Mouse (Mus musculus) urinary bladder, postnatal 4 days (tissue): Measurements from ENCODE around the gene Gper1.
"Not testable (repeated sequence)": the region's sequence is repeated elsewhere in the genome, so short reads cannot be mapped to it uniquely, and the experiment has no call there.

Source experiments
- DNase-seq, 2 experiments: peaks; one replicate each; pipeline ENCODE4 v3.0.0; 2021 to 2022; ENCODE audit warnings: low spot score in 2 of 2

Gper1 gene

DNA sequence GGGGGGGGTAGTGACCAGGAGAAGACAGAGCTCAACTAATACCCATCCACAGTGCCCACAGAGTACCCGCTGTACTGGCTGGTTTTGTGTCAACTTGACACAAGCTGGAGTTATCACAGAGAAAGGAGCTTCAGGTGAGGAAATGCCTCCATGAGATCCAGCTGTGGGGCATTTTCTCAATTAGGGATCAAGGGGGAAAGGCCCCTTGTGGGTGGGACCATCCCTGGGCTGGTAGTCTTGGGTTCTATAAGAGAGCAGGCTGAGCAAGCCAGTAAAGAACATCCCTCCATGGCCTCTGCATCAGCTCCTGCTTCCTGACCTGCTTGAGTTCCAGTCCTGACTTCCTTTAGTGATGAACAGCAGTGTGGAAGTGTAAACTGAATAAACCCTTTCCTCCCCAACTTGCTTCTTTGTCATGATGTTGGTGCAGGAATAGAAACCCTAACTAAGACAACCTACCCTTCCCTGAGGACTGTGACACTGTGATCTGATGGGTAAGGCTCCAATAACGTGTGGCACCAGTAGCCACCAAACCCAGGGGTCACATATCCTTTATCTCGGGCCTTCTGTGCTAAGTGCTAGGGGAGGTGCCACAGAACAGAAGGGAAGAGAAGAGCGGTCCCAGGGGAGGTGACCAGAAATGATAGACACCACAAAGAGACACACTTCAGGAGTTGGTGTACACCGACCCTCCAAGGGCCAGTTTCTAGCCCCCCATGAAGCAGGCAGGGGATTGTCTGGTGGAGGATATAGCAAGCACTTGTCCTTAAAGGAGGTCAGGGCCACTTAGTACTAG is 32.4 kb upstream of the Gper1 start:
- DNase-seq: not testable (repeated sequence)

DNA sequence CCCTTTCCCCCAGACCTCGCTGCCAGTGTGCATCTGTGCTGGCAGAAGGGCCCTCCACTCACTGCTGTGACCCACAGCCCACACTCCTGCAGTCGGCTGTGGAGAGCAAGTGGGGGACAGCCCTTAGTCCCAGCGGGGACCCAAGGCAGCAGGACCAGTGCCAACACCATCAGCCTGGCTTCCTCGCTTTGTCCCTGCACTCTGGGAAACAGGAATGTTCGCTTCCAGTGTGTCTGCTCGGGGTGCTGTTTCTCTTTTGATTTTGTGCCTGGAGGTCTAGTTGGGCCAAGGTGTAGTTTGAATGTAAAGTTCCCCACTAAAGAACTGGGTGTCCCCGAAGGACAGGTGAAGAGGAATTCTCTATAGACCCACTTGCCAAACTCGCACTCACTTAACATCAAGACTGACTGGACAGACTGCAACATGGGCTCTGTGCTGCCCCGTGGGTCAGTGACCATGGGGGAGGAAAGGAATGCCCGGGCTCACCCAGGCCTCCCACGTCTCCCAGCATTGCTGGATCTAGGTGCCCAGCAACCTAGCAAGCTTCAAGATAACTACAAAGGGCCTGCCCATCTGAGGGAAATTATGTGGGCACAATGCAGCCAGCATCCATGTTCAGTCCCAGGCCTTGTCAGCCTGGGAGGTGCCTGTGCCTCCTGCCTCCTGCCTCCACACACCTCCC is 31.5 kb upstream of the Gper1 start:
- no peak for DNase-seq

DNA sequence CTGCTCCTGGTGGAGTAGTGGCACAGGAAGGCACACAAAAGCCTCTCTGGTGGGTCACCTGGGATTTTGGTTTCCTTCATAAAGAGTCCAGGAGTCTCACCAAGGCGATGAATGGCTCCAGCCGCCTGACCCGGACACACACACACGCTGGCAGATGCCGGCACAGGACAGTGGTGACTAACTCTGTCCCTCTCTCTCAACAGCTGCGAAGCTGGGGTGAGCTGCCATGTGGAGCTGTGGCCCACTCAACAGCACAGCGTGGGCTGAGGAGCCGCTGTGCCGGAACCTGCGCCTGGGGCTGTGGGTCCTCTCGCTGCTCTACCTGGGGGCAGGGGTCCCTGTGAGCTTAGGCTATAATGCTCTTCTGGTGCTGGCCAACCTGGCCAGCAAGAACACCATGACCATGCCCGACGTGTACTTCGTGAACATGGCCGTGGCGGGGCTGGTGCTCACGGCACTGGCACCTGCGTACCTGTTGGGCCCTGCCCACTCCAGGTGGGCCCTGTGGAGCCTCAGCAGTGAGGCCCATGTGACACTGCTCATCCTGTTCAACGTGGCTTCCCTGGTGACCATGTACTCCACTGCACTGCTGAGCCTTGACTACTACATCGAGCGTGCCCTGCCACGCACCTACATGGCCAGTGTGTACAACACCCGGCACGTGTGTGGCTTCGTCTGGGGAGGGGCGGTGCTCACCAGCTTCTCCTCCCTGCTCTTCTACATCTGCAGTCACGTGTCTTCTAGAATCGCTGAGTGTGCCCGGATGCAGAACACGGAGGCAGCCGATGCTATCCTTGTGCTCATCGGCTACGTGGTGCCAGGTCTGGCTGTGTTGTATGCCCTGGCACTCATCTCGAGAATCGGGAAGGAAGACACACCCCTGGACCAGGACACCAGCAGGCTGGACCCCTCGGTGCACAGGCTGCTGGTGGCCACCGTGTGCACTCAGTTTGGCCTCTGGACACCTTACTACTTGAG is 30.4 kb upstream of the Gper1 start:
- no peak for DNase-seq

DNA sequence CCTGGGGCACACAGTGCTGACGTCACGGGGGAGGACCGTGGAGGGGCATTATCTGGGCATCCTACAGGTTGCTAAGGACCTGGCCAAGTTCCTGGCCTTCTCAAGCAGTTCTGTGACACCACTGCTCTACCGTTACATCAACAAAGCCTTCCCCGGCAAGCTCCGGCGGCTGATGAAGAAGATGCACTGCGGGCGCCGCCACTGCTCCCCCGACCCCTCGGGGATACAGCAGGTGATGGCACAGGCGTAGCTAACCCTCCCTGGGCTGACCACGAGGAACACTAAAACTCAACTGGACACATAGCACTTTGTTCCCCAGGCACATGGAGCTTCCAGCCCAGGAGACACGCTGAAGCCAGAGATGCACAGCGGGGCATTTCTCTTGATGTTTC is 29.8 kb upstream of the Gper1 start:
- no peak for DNase-seq

DNA sequence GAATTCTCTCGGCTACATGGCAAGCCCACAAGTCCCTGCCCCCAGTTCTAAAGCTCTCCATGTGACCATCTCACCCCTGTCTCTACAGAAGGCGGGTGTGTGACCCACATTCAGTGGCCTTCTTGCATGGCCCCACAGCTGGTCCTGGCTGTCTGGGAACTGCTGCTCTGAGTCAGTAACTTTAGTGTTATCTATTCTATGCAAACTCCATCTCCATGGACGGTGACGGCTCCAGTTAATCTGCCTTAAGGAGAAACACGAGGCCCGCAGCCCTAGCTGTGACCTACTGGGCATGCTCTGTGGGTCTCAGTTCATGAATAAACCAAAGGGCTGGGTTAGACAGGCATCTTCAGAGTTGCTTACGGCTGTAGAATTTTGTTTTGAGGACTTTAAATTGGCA is 28.6 kb upstream of the Gper1 start:
- no peak for DNase-seq

DNA sequence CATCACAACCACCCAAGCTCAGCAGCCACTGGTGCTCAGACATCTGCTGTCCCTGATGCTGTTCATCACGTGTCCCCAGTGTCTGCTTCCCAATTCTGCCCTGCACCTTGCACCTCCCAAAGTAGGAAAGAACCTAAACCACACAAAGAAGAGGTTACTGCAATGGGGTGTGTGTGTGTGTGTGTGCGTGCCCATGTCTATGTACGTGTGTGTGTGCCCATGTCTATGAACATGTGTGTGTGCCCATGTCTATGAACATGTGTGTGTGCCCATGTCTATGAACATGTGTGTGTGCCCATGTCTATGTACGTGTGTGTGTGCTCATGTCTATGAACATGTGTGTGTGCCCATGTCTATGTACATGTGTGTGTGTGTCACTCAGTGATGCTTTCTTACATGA is 27.4 kb upstream of the Gper1 start:
- DNase-seq: no peak

DNA sequence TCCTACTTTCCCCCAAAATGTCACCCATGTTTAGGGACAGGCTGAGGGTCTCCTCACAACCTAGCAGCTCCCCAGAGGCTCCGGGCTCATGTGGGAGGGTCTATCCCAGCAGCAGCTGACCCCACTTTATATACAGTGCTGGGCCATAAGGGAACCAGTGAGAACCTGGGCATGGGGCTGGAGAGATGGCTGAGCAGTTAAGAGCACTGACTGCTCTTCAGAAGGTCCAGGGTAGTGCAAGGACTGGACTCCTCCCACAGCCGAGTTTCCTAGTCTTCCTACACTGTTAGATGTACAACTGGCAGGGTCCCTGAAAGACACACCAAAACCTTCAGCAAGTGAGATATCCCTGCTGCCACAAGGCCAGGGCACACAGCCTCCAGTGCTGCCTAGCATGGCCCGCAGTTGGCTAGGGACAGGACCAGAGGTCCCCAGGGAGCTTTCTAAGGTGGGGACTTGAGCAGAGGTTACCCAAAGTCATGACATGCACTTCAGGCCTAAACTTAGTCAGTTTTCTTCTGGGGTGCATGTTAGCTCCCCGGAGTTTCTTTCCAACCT is 25.5 kb upstream of the Gper1 start:
- DNase-seq: no peak

DNA sequence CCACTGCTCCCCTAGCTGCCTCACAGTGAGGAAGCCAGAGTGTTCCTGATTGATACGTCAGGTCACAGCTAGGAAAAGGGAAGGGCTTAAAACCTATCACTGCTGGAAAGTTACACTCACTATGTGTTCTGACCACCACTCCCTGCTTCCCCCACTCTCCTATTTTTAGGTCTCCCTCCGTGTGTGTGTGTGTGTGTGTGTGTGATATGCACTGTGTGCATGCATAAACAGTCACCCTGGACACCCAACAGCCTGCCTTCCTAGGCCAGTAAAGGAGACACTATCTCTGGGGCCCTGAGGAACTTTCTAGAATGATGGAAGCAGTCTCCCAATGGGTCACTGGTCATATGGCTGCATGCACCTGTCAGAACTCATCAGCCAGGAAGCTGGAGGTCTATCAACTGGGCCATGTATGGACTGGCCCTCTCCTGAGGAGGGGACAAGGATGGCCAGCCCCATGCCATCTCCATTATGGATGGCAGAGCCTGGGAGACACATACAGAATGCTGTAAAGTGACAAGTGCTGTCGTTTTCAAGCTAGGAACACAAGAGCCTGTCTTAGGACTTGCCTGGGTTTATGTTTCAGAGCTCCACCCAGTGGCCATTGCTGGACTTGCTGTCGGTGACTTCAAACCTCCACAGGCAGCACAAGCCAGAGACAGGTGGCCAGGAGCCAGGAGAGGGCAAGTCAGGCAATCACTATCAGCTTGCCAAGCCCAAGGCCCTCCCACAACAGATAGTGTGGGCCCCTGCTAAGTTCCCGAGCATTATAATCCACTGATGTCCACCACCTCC is 24.8 kb upstream of the Gper1 start:
- peak; percentile 85 to 92 for DNase-seq

DNA sequence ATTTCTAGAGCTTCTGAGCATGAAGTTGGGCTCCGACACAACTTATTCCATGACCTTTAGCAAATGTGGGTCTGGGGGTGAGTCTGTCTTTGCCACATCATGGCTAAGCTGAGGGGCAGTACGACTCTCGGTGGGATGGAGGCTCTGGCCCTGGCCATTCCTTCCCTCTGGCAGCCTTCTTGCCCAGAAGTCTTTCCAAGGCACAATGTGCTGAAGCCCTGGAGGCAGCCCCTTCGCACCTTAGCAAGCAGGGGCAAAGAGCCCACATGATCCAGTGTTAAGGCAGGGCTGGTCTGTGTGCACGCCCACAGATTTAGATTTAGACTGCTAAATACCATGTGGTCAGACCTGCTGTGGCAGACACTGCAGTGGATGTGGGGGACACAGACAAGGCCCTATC is 24.2 kb upstream of the Gper1 start:
- DNase-seq: no peak

DNA sequence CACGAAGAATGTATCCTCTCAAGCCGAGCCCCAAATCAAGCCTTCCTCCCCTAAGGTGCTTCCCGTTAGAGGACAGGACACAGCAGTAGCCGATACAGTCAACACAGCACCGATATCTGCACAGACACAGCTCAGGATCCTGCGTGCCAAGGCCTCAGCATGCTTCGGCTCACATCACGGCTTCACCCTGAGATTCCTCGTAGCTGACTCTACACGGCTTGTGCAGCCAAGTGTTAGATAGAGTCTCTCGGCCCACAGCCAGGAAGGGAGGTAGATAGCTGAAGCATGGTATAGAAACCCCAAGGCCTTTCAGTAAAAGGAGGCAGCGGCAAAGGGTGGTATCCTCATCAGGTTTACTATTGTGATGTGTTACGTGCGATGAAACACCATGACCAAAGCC is 23.0 kb upstream of the Gper1 start:
- no peak for DNase-seq

DNA sequence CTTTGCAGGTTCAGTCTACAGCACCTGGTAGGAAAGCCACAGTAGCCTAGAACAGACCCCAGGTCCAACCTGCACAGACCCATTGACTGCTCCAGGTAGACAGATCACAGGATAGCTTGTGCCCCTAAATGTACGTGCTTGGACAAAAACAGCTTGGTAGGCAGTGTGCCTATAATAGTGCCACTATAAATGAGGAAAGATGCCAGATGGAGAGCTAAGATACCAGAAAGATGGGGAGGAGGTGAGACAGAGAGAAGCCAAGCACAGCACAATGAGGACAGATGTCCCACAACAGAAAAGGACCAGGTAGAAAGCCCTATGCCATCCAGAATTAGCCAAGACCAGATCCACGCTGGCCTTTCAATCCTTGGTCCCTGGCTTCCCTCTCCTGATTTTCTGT is 20.8 kb upstream of the Gper1 start:
- DNase-seq: no peak

DNA sequence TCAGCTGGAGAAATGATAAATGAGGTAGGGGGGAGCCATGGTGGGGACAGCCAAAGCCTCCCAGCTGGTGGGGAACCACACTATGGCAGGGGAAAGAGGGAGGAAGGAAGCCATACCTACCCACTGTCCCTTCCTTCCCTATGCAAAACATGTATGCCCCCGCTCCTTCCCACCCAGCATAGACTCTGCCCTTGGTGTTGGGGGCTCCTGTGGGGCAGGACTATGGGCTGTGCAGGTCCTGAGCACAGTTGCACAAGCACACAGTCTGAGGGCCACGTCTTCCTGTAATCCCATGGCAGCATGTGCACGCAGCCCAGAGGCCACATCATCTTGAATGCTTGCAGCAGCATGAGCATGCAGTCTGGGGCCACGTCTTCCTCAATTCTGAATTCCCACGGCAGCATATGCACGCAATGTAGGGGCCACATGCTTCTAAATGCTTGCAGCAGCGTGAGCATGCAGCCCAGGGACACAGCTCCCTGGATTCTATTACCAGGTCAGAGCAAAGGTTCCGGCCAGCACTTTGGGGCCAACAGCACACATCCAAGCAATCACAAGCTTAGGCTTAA is 19.2 kb upstream of the Gper1 start:
- DNase-seq: no peak

DNA sequence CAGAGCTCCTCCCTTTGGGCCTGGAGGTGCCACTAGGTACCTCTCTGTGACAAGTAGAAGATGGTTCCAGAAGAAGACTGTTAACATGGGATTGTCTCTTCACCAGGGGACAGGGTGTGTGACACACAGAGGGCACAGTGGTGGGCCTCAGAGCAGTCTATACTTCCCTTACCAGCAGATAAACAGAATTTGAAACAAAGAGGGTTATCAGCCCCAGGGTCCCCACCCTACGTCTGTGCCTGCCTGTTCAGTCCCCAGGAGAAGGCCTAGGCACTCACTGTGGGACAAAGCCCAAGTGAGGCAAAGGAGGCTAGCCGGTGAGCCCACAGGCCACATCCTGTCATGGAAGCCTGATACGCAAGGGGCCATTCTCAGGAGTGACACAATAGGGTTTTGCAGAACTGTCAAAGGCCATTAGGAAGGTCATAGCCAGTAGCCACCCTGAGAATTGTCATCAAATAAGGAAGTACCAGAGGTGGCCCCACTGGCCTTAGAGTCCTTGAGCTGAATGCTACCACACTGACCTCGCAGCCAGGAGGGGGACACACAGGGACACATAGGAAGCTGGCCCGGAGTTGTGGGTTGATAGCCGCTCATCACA is 18.1 kb upstream of the Gper1 start, which contains the start of gene C130050O18Rik:
Gene C130050O18Rik, plus strand, starts transcription at position 480 of the 601 bp plus-strand sequence.
- DNase-seq: no peak

DNA sequence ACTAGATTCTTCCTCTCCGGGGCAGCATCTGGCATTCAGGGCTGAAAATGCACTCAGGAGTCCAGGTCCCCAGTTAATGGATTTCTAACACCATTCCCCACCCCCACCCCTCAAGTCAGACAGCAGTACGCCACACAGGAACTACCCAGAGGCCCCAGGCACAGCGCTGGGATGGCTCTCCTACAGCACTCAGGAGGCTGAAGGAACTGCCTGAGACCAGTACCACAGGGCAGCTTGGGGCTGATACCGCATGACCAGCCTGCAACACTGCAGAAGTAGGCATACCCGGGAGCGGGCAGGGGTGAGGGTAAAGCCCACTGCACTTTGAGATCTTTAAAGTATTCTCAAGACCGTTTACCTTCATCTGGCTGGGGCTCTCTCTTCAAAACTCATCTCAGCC is 17.5 kb upstream of the Gper1 start:
- DNase-seq: no peak

DNA sequence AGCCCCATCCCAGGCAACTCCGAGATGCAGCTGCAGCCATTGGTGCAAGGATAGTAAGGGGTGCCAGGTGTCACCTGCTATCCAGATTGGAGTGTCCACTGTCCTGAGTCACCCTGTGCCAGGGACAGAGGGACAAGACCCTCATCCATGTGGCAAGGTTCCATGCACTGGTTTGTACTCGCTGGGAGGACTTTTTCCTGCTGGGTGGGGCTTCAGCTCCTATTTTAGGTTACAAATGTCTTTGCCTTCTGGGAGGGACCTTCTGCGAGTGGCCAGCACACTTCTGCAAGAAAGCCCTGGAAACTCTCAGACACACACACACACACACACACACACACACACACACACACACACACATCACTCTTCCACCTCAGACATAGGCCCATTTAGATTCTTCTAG is 17.0 kb upstream of the Gper1 start:
- DNase-seq: no peak

DNA sequence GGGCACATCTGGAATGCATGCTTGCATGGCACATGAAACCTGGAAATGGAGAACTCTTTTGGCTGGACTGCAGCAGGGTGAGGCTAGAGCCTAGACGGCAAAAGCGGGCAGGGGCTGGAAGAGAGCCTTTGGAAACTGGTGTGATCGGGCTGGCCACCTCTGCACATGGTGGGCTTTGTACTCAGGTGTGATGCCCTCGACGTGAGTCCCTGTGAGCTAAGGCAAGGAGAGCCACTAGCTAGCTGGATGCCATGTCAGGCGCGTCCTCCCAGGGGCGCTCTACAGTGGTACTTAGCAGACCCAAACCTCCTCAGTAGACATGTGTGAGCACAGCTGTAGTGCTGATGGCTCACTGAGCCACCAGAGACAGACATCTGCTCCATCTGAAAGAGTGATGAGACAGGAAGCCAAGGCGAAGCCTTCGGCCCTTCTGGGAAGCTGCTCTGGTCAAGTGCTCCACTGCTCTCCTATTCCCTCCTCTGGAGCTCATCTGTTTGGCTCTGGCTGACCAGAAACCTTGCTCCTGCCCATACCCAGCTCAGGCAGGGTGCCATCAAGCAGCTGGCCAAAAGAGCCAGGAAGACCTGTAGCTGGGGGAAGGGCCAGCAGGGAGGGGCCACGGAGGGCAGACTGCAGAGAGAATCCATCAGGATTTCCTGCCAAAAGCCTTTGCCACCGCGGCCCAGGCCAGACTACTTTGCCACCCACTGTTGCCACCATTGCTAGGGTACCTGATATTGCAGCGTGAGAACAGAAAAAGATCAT is 15.6 kb upstream of the Gper1 start:
- DNase-seq: no peak

DNA sequence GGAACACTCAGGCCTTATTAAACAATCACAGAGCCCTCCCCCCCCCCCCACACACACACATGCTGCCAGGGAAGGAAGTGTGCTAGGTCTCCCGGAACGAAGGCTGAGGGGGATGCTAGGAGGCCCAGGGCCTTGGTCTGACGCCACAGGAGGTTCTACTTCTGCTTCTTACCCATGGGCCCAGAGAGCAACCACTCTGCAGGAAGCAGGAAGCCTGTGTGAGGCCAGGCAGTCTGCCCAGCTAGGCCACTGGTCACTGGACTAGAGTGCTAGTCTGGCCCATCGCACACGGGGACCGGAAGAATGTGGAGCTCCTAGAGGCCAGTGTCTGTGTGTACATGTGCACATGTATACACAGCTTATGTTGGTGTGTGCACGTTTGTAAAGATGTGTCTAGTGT is 14.4 kb upstream of the Gper1 start:
- DNase-seq: no peak

DNA sequence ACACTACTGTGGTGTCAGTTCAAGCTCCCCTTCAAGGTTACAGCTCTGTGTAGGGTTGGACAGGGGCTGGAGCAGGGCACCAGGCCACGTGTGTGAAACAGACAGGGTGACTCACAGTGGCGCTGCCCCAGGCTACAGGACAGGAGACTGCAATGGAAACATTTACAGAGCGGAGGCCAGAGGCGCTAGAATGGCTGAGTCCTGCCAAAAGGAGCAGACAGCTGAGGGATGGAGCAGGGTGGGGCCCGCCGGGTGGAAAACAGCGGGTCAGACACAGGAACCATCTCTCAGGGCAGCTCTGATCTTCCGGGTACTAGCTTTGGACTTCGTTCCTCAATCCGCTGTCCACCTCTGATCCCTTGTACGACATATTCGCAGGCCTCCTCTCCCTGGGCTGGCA is 13.5 kb upstream of the Gper1 start:
- peak; percentile 63 to 67 for DNase-seq

DNA sequence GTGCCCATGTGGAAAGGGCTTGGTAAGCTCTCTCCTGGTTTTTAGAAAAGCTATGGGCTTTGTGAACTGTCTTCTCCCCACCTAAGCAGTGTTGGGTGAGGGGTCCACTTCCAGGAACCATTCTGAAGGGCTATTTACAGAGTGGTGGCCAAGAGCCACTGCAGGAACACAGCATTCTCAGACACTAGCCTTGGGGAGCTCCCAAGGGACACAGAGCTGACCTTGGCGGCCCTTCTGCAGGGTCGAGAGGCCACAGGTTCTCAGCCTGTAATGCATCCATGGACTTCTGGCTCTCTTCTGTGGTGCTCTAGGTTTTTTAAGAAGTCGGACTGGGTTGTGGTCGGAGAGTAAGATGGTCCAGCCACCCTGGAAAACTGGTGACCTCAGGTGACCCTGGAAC is 12.9 kb upstream of the Gper1 start:
- peak in 1 of 2 experiments; percentile 38 for DNase-seq

DNA sequence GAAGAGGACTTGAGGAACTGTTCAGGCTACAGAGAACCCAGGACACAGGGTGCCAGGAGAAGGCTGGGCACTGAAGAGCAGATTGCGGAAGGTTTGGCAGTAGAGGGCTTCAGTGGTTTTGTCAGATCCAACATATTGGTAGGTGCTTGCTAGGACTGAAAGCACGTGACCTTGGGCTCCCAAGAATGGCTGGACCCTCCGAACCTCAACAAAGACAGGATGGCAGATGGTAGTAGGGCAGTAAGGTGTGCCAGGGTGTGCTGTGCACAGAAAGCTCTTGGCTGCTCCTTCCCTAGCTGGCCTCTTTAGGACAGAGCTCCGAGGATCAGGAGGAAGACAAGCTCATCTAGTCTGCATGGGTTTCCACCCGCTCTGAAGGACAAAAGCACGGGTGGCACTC is 11.8 kb upstream of the Gper1 start:
- no peak for DNase-seq
